Mouse (Mus musculus) MEL (cell line): ENCODE measurements around the gene Myof. TPM values are rescaled to one million over a fixed set of nuclear protein-coding genes. Genes with fewer than 3 reads are reported as not detected.
A peak's percentile ranks its signal among the peaks of the same experiment; 100 is the strongest.

Experiments used
- DNase-seq: peaks from one replicate; pipeline ENCODE4 v3.0.0; 2011; ENCODE audit warnings: low read depth, low spot score
- H3K27ac ChIP-seq: 2 replicates; pipeline ENCODE4 v1.5.1; 2012; ENCODE audit warnings: low read depth, mild to moderate bottlenecking, control low read depth, low read length, moderate library complexity; ENCODE audit not compliant: control insufficient read depth
- H3K27me3 ChIP-seq, 2 experiments: fragments of 150-350 bp in 1 of 2; sonication (generic) in 1 of 2; 2 replicates each; pipeline ENCODE4 v1.6.1; 2012; ENCODE audit warnings: low read length in 2 of 2, mild to moderate bottlenecking in 2 of 2, improper control_type of control experiment in 1 of 2, moderate library complexity in 1 of 2; ENCODE audit not compliant: insufficient read depth in 2 of 2, control insufficient read depth in 1 of 2
- H3K36me3 ChIP-seq, 2 experiments: 2 replicates each; pipeline ENCODE4 v1.6.1; 2012 to 2014; ENCODE audit warnings: low read length in 2 of 2, improper control_type of control experiment in 1 of 2, inconsistent platforms in 1 of 2, mild to moderate bottlenecking in 1 of 2; ENCODE audit not compliant: insufficient read depth in 2 of 2, control insufficient read depth in 1 of 2
- H3K4me1 ChIP-seq, 2 experiments: fragments of 150-350 bp in 1 of 2; sonication (generic) in 1 of 2; 2 replicates each; pipeline ENCODE4 v1.6.1; 2012; ENCODE audit warnings: low read length in 2 of 2, improper control_type of control experiment in 1 of 2, mild to moderate bottlenecking in 1 of 2; ENCODE audit not compliant: insufficient read depth in 2 of 2, control insufficient read depth in 1 of 2
- H3K4me3 ChIP-seq, 2 experiments: fragments of 150-350 bp in 1 of 2; sonication (generic) in 1 of 2; 2 replicates each; pipeline ENCODE4 v1.5.1; 2012; ENCODE audit warnings: low read depth in 2 of 2, low read length in 2 of 2, mild to moderate bottlenecking in 2 of 2, moderate library complexity in 2 of 2, control low read depth in 1 of 2, improper control_type of control experiment in 1 of 2; ENCODE audit not compliant: control insufficient read depth in 1 of 2, insufficient read depth in 1 of 2
- H3K79me2 ChIP-seq: 2 replicates; pipeline ENCODE4 v1.6.1; 2012; ENCODE audit warnings: mild to moderate bottlenecking, low read length, moderate library complexity; ENCODE audit not compliant: control insufficient read depth, poor library complexity, insufficient read depth
- H3K9ac ChIP-seq: 2 replicates; pipeline ENCODE4 v1.6.1; 2012; ENCODE audit warnings: low read depth, mild to moderate bottlenecking, control low read depth, low read length, moderate library complexity; ENCODE audit not compliant: control insufficient read depth, poor library complexity, severe bottlenecking
- H3K9me3 ChIP-seq: fragments of 150-350 bp; sonication (generic); replicated peaks from 2 replicates; pipeline ENCODE4 v1.6.1; 2012; ENCODE audit warnings: mild to moderate bottlenecking, low read length, improper control_type of control experiment, moderate library complexity; ENCODE audit not compliant: insufficient read depth
- CHD1 ChIP-seq: IDR thresholded peaks from 2 replicates; pipeline ENCODE4 v1.6.1; 2012; ENCODE audit warnings: low read depth, mild to moderate bottlenecking, inconsistent platforms, low read length, improper control_type of control experiment
- CTCF ChIP-seq, 3 experiments: IDR thresholded peaks in 2 of 3; conservative IDR thresholded peaks in 1 of 3; 2 replicates each; pipeline ENCODE4 v1.5.1; 2011 to 2012; ENCODE audit warnings: low read length in 3 of 3, low read depth in 2 of 3, mild to moderate bottlenecking in 2 of 3, improper control_type of control experiment in 1 of 3, inconsistent platforms in 1 of 3, mixed read lengths in 1 of 3, moderate library complexity in 1 of 3; ENCODE audit not compliant: control insufficient read depth in 1 of 3, insufficient read depth in 1 of 3, poor library complexity in 1 of 3, severe bottlenecking in 1 of 3
- ETS1 ChIP-seq: IDR thresholded peaks from 2 replicates; pipeline ENCODE4 v1.6.1; 2012; ENCODE audit warnings: low read depth, mild to moderate bottlenecking, inconsistent platforms, low read length, improper control_type of control experiment, moderate library complexity
- GABPA ChIP-seq: IDR thresholded peaks from 2 replicates; pipeline ENCODE4 v1.6.1; 2012; ENCODE audit warnings: low read depth, mild to moderate bottlenecking, inconsistent platforms, low read length, improper control_type of control experiment, moderate library complexity
- GATA1 ChIP-seq: IDR thresholded peaks from 2 replicates; pipeline ENCODE4 v1.6.1; 2011; ENCODE audit warnings: low read depth, low read length, improper control_type of control experiment
- MAFK ChIP-seq: IDR thresholded peaks from 2 replicates; pipeline ENCODE4 v1.6.1; 2011; ENCODE audit warnings: low read depth, mild to moderate bottlenecking, low read length, improper control_type of control experiment, borderline replicate concordance
- MAZ ChIP-seq: IDR thresholded peaks from 2 replicates; pipeline ENCODE4 v1.6.1; 2012; ENCODE audit warnings: low read depth, mild to moderate bottlenecking, inconsistent platforms, low read length, improper control_type of control experiment
- MEF2A ChIP-seq: IDR thresholded peaks from 2 replicates; pipeline ENCODE4 v1.6.1; 2014; ENCODE audit warnings: low read depth, mild to moderate bottlenecking, inconsistent platforms, low read length, improper control_type of control experiment; ENCODE audit not compliant: poor library complexity, insufficient replicate concordance, severe bottlenecking; ENCODE audit errors: extremely low read depth
- NELFE ChIP-seq: IDR thresholded peaks from 2 replicates; pipeline ENCODE4 v1.6.1; 2011; ENCODE audit warnings: low read depth, low read length, improper control_type of control experiment
- POLR2AphosphoS2 ChIP-seq: IDR thresholded peaks from 2 replicates; pipeline ENCODE4 v1.6.1; 2011; ENCODE audit warnings: low read length, improper control_type of control experiment
- POLR2AphosphoS5 ChIP-seq: IDR thresholded peaks from 2 replicates; pipeline ENCODE4 v1.6.1; 2012; ENCODE audit warnings: low read depth, borderline replicate concordance, mild to moderate bottlenecking, inconsistent platforms, low read length, moderate library complexity, mixed read lengths
- RAD21 ChIP-seq: IDR thresholded peaks from 2 replicates; pipeline ENCODE4 v1.6.1; 2011; ENCODE audit warnings: mild to moderate bottlenecking, low read depth, low read length, improper control_type of control experiment
- SIN3A ChIP-seq: IDR thresholded peaks from 2 replicates; pipeline ENCODE4 v1.6.1; 2012; ENCODE audit warnings: low read length, improper control_type of control experiment, inconsistent platforms
- SMC3 ChIP-seq: IDR thresholded peaks from 2 replicates; pipeline ENCODE4 v1.6.1; 2011; ENCODE audit warnings: low read depth, low read length, improper control_type of control experiment
- TCF12 ChIP-seq: IDR thresholded peaks from 2 replicates; pipeline ENCODE4 v1.6.1; 2014; ENCODE audit warnings: low read depth, mild to moderate bottlenecking, inconsistent platforms, low read length, improper control_type of control experiment, moderate library complexity
- USF1 ChIP-seq: IDR thresholded peaks from 2 replicates; pipeline ENCODE4 v1.6.1; 2014; ENCODE audit warnings: low read depth, mild to moderate bottlenecking, inconsistent platforms, low read length, improper control_type of control experiment, moderate library complexity
- ZC3H11A ChIP-seq: IDR thresholded peaks from 2 replicates; pipeline ENCODE4 v1.6.1; 2012; ENCODE audit warnings: low read depth, mild to moderate bottlenecking, inconsistent platforms, low read length, improper control_type of control experiment
- ZMIZ1 ChIP-seq: IDR thresholded peaks from 2 replicates; pipeline ENCODE4 v1.6.1; 2012; ENCODE audit warnings: low read depth, mild to moderate bottlenecking, inconsistent platforms, low read length, improper control_type of control experiment, moderate library complexity
- ZNF384 ChIP-seq: IDR thresholded peaks from 2 replicates; pipeline ENCODE4 v1.6.1; 2012; ENCODE audit warnings: low read depth, mild to moderate bottlenecking, inconsistent platforms, low read length, improper control_type of control experiment
- polyA plus RNA-seq, 2 experiments: library from polyadenylated mRNA; stranded (reverse) in 1 of 2; unstranded in 1 of 2; fragments of >175 nt in 1 of 2; fragments of >200 nt in 1 of 2; gene quantifications; 2 replicates each; pipeline versions ENCODE4 v1.2.1 to v1.2.4; 2012; ENCODE audit warnings: low replicate concordance in 2 of 2, low read depth in 1 of 2; ENCODE audit not compliant: insufficient read length in 2 of 2, insufficient read depth in 1 of 2, missing spikeins in 1 of 2
- total RNA-seq: library from RNA; depleted of rRNA; stranded (reverse); fragments of 300-350 nt; gene quantifications from 2 replicates; pipeline ENCODE4 v1.2.3, GENCODE M21; 2012

The Myof gene
- total and polyA plus RNA-seq, 3 experiments, result 0.04 TPM; not detected in 2

DNA sequence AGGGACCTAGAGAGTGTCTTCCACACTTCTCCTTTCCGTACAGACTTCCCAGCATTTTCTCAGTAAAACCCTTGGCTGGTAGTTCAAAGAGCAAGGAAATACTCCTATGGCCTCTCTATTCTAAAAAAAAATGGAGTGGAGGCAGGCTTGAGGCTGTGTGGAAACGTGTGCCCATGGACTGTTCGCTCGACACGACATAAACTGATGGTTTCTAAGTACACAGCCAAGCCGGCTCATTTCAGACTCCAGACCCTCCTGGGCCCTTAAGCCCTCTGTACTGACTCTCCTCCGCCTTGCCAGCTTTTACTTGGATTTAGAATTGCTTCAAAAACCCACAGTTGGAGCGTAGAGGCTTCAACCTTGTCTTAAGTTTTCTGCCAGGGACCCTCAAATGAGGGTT, 97.3 kb downstream of the Myof start:
- Histone ChIP-seq H3K9ac (no peak overlapping the region), H3K27me3 (no peaks in the 10 kb centered on the region; a peak in 2 of 4 replicates), H3K4me1 (no peaks in the 10 kb centered on the region), H3K36me3 (no peaks in the 10 kb centered on the region), H3K9me3 (no peaks in the 10 kb centered on the region), H3K4me3 (no peak overlapping the region), H3K79me2 (no peaks in the 10 kb centered on the region), H3K27ac (no peak overlapping the region)
- TF ChIP-seq SIN3A (no peak), GATA1 (no peak), CHD1 (no peak), SMC3 (no peak), USF1 (no peak)
- DNase-seq, result no peak

DNA sequence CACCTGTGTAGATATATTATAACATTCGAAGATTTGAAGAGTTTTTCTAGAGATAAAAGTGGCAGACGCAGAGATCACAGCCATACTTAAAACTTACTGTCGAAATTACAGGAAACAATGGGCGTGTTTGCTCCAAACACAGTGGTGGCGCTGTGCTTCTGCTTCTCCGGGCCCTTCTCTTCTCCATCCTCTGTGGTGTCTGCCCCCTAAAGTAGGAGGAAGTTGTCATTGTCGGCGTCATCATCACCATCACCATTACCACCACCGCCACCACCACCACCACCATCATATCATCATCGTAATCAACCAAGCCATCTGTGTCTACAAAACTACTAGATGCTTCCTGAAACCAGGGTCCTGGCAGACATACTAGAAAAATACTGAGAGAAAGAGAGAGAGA, 104.2 kb downstream of the Myof start:
- H3K79me2 ChIP-seq, result no peaks in the 10 kb centered on the region
- H3K9ac ChIP-seq, result no peak overlapping the region
- H3K27ac ChIP-seq, result no peak overlapping the region
- no peaks in the 10 kb centered on the region for H3K36me3 ChIP-seq
- no peak overlapping the region for H3K4me3 ChIP-seq
- H3K27me3 ChIP-seq, result no peaks in the 10 kb centered on the region; a peak in 2 of 4 replicates
- no peak for DNase-seq
- no peak for TF ChIP-seq MAZ
- TF ChIP-seq GABPA, result no peak
- TF ChIP-seq MAFK, result no peak
- TF ChIP-seq NELFE, result no peak
- TF ChIP-seq MEF2A, result no peak
- no peak for TF ChIP-seq POLR2AphosphoS5
- TF ChIP-seq GATA1, result no peak
- no peak for TF ChIP-seq ZMIZ1
- no peak for TF ChIP-seq POLR2AphosphoS2
- H3K4me1 ChIP-seq, result 0 out of 4 replicates have a peak, but pooled peaks cover 0 to 4% of the 10 kb centered on the region in 2 experiments
- no peaks in the 10 kb centered on the region for H3K9me3 ChIP-seq

DNA sequence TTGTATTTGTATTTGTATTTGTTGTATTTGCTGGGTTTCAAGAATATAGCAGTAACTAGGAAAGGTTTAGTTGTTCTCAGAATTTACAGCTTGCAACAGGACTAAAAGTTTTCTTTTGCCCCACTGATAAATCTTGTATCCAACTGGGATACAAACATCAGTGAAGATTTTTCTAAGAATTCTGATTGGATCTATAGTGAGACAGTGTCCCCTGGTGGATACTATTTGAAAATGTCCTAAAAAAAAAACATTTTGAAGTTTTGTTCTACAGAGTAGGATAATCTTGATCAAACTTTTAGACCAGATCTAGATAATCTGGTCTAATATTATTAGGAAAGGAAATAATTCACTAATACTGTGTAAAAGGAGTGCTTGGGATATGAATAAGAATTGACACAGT, 106.3 kb downstream of the Myof start:
- no peak overlapping the region for H3K27ac ChIP-seq
- H3K79me2 ChIP-seq, result no peaks in the 10 kb centered on the region
- H3K9me3 ChIP-seq, result no peaks in the 10 kb centered on the region
- no peak for DNase-seq
- TF ChIP-seq CTCF (IDR thresholded peaks at IDR 0.05 in 2 of 3, conservative IDR thresholded peaks at IDR 0.05 in 1 of 3; ENCODE audit: control insufficient read depth in 1 of 3, insufficient read depth in 1 of 3, low read depth in 2 of 3, low read length in 3 of 3, poor library complexity in 1 of 3, severe bottlenecking in 1 of 3) (peak in 1 of 3 experiments; percentile 55; a peak in 3 of 6 replicates), RAD21 (peak; percentile 71), ZC3H11A (peak; percentile 40; the same call in 1 of the 2 replicates), ZNF384 (peak; percentile 70), TCF12 (no peak), SMC3 (peak; percentile 51), ETS1 (no peak)
- H3K9ac ChIP-seq, result no peak overlapping the region
- no peaks in the 10 kb centered on the region for H3K36me3 ChIP-seq
- H3K4me3 ChIP-seq, result no peak overlapping the region
- 0 out of 4 replicates have a peak, but pooled peaks cover 0 to 4% of the 10 kb centered on the region in 2 experiments for H3K4me1 ChIP-seq
- H3K27me3 ChIP-seq, result no peaks in the 10 kb centered on the region; a peak in 1 of 4 replicates
